In genomic region chr9:104277528-104278162, GRCm38 (mm10) we compare ENCODE assay signal across 8 mouse cellular contexts. TPM values are rescaled to one million over a fixed set of nuclear protein-coding genes. Genes with fewer than 3 reads are reported as not detected.
DNase-seq lines count a peak whose midpoint lies in the region; ATAC-seq and TF ChIP-seq lines count a peak whose summit lies in the region.

No protein-coding gene starts in this region.

- peak; percentile 28; the same call in 1 of the 2 replicates for TF ChIP-seq CTCF in testis, adult 2 months (IDR thresholded peaks at IDR 0.05; ENCODE audit: control insufficient read depth, insufficient read depth, insufficient replicate concordance, low read depth, low read length)
- TF ChIP-seq CTCF in brain, embryonic 14.5 days (IDR thresholded peaks at IDR 0.05; ENCODE audit: borderline replicate concordance, extremely low read depth, insufficient read depth, insufficient read length), result peak; percentile 67; the same call in 1 of the 2 replicates
- peak; percentile 76; the same call in 1 of the 2 replicates for TF ChIP-seq CTCF in small intestine, adult 2 months (IDR thresholded peaks at IDR 0.05; ENCODE audit: extremely low read depth, insufficient read length, insufficient replicate concordance, low read depth, low read length)

- ATAC-seq in heart, embryonic 13.5 days (ENCODE audit: extremely low read depth, insufficient number of reproducible peaks, low FRiP score, low TSS enrichment), result no peak
- ATAC-seq in megakaryocyte-erythroid progenitor cell, adult 5-6 weeks (replicated peaks; ENCODE audit: low FRiP score, low TSS enrichment, poor library complexity, severe bottlenecking), result peak; percentile 64

- H3K4me2 ChIP-seq in heart, embryonic 13.5 days, result peak overlapping the region; percentile 40

- intact Hi-C loops in gastrocnemius, postnatal 36 days (cut with DNase I), result loop anchor here (1.0 to 2.0 kb wide), 2 partner anchors 29 to 97 kb away; no protein-coding TSS in a partner anchor

- no peak for DNase-seq in testis, postnatal 14 days (ENCODE audit: low spot score)
- peak; percentile 71 for DNase-seq in brain, embryonic 14.5 days (ENCODE audit: low read depth)
- peak; percentile 20 for DNase-seq in kidney, postnatal 10 days
- DNase-seq in gastrocnemius, postnatal 36 days, result no peak

- no peak; the same call in 1 of the 2 replicates for TF ChIP-seq POLR2A in testis, adult 2 months (IDR thresholded peaks at IDR 0.05; ENCODE audit: control insufficient read depth, low read depth, low read length)
- TF ChIP-seq POLR2A in brain, embryonic 14.5 days (IDR thresholded peaks at IDR 0.05; ENCODE audit: borderline replicate concordance, extremely low read depth, insufficient read depth, insufficient read length, poor library complexity, severe bottlenecking), result no peak
- TF ChIP-seq POLR2A in small intestine, adult 2 months (IDR thresholded peaks at IDR 0.05; ENCODE audit: low read depth, low read length), result no peak

- H3K27me3 ChIP-seq in testis, adult 2 months (ENCODE audit: control insufficient read depth, insufficient read depth, low read length), result no peaks in the 10 kb centered on the region
- peaks cover 10% of the 10 kb centered on the region; the same call in 1 of the 2 replicates for H3K27me3 ChIP-seq in heart, embryonic 13.5 days (replicated peaks)
- no peaks in the 10 kb centered on the region for H3K27me3 ChIP-seq in small intestine, adult 2 months (ENCODE audit: control insufficient read depth, insufficient read depth, low read length)

- H3K9ac ChIP-seq in heart, embryonic 13.5 days, result no peak overlapping the region

- peaks cover 2% of the 10 kb centered on the region for H3K4me1 ChIP-seq in testis, adult 2 months (ENCODE audit: control insufficient read depth, insufficient read depth, low read length)
- no peaks in the 10 kb centered on the region for H3K4me1 ChIP-seq in heart, embryonic 13.5 days
- H3K4me1 ChIP-seq in small intestine, adult 2 months (ENCODE audit: control insufficient read depth, insufficient read depth, insufficient read length, low read length), result peaks cover 10% of the 10 kb centered on the region; the same call in 1 of the 2 replicates

- H3K9me3 ChIP-seq in heart, embryonic 13.5 days, result no peaks in the 10 kb centered on the region

- H3K27ac ChIP-seq in testis, adult 2 months (ENCODE audit: control insufficient read depth, insufficient read depth, low read depth, low read length), result no peak overlapping the region
- no peak overlapping the region for H3K27ac ChIP-seq in heart, embryonic 13.5 days (replicated peaks)
- no peak overlapping the region for H3K27ac ChIP-seq in small intestine, adult 2 months (ENCODE audit: insufficient read depth, low read depth, low read length)

- no peaks in the 10 kb centered on the region for H3K36me3 ChIP-seq in testis, adult 2 months (ENCODE audit: control insufficient read depth, insufficient read depth, low read length)
- H3K36me3 ChIP-seq in heart, embryonic 13.5 days, result no peaks in the 10 kb centered on the region
- H3K36me3 ChIP-seq in small intestine, adult 2 months (ENCODE audit: control insufficient read depth, insufficient read depth, low read length), result no peaks in the 10 kb centered on the region

- peak overlapping the region; percentile 65 for H3K4me3 ChIP-seq in testis, adult 2 months (ENCODE audit: control insufficient read depth, low read depth, low read length)
- 0 out of 2 replicates have a peak overlapping the region, but pooled peaks have one; percentile 13 for H3K4me3 ChIP-seq in heart, embryonic 13.5 days
- H3K4me3 ChIP-seq in small intestine, adult 2 months (ENCODE audit: low read depth, low read length), result no peak overlapping the region

- 25% methylated on average over 18 of the region's 18 CpGs for WGBS in heart, embryonic 13.5 days
- WGBS in small intestine, adult 2 months, result 22% methylated on average over 18 of the region's 18 CpGs

RNA-seq across cellular contexts. Expression of gene Dnajc13, which starts 14.9 kb away (rescaled TPM):
- 22.3 and 26.7 TPM in 2 replicates for polyA plus RNA-seq in testis, adult 2 months (2012; rRNA removed)
- 86.3 and 96.1 TPM in 2 replicates for polyA plus RNA-seq in brain, embryonic 14.5 days (2012; rRNA removed)
- 14.5 and 15.1 TPM in 2 replicates for polyA plus RNA-seq in heart, embryonic 13.5 days (2015; fragmentation: Nextera tagmentation; extraction: Ambion mirVana)
- 56.7 and 63.6 TPM in 2 replicates for total RNA-seq in megakaryocyte-erythroid progenitor cell, adult 5-6 weeks (2014; fragmentation: Nextera tagmentation)
- total RNA-seq in megakaryocyte-erythroid progenitor cell, adult 5-6 weeks (2017), result 32.7 and 51.7 TPM in 2 replicates
- polyA plus RNA-seq in small intestine, adult 2 months (2012; rRNA removed), result 24.8 and 58.5 TPM in 2 replicates
- total RNA-seq in gastrocnemius, postnatal 36 days (2021), result 10 to 100 TPM; 19.1 to 25.4 TPM

RNA-seq across cellular contexts. Expression of gene Acpp, which starts 59.9 kb away (rescaled TPM):
- polyA plus RNA-seq in testis, adult 2 months (2012; rRNA removed), result 0.38 and 0.46 TPM in 2 replicates
- 0.23 and 0.40 TPM in 2 replicates for polyA plus RNA-seq in brain, embryonic 14.5 days (2012; rRNA removed)
- 0.05 and 0.09 TPM in 2 replicates for polyA plus RNA-seq in heart, embryonic 13.5 days (2015; fragmentation: Nextera tagmentation; extraction: Ambion mirVana)
- 1.6 and 5.5 TPM in 2 replicates for total RNA-seq in megakaryocyte-erythroid progenitor cell, adult 5-6 weeks (2014; fragmentation: Nextera tagmentation)
- 1.3 and 1.7 TPM in 2 replicates for total RNA-seq in megakaryocyte-erythroid progenitor cell, adult 5-6 weeks (2017)
- polyA plus RNA-seq in small intestine, adult 2 months (2012; rRNA removed), result 3.5 and 10.5 TPM in 2 replicates
- under 1 TPM in 1 of 2 experiments, not detected in 1; 0.38 TPM for total RNA-seq in gastrocnemius, postnatal 36 days (2021)

Comparison
In these comparisons a context has a peak if more than half of its experiments do, and no peak if none do; other contexts are left out.
1. DNase-seq: peak in brain, embryonic 14.5 days (single experiment) and kidney, postnatal 10 days (single experiment); none in testis, postnatal 14 days (single experiment) and gastrocnemius, postnatal 36 days (0 of 2).
2. Peak in every context shown above with its lines, with median percentiles within 50 percentile points of each other: CTCF ChIP-seq.